Mouse (Mus musculus) testis, adult 2 months (tissue): Measurements from ENCODE around the gene Ablim1. TPM values are rescaled to one million over a fixed set of nuclear protein-coding genes. Genes with fewer than 3 reads are reported as not detected.
A peak's percentile ranks its signal among the peaks of the same experiment; 100 is the strongest.

Source experiments
- H3K27ac ChIP-seq: fragments of 200-500 bp; 2 replicates; pipeline ENCODE4 v1.5.1; 2012; ENCODE audit warnings: low read depth, low read length; ENCODE audit not compliant: control insufficient read depth, insufficient read depth
- H3K27me3 ChIP-seq: fragments of 200-500 bp; 2 replicates; pipeline ENCODE4 v1.6.1; 2012; ENCODE audit warnings: mild to moderate bottlenecking, low read length, moderate library complexity; ENCODE audit not compliant: control insufficient read depth, insufficient read depth
- H3K36me3 ChIP-seq: fragments of 200-500 bp; 2 replicates; pipeline ENCODE4 v1.6.1; 2012; ENCODE audit warnings: mild to moderate bottlenecking, low read length; ENCODE audit not compliant: control insufficient read depth, insufficient read depth
- H3K4me1 ChIP-seq: fragments of 200-500 bp; 2 replicates; pipeline ENCODE4 v1.6.1; 2012; ENCODE audit warnings: low read length; ENCODE audit not compliant: control insufficient read depth, insufficient read depth
- H3K4me3 ChIP-seq: fragments of 200-500 bp; 2 replicates; pipeline ENCODE4 v1.5.1; 2012; ENCODE audit warnings: low read depth, mild to moderate bottlenecking, low read length, moderate library complexity, mixed read lengths; ENCODE audit not compliant: control insufficient read depth
- CTCF ChIP-seq: fragments of 200-500 bp; IDR thresholded peaks from 2 replicates; pipeline ENCODE4 v1.5.1; 2012; ENCODE audit warnings: low read depth, mild to moderate bottlenecking, inconsistent platforms, low read length, moderate library complexity; ENCODE audit not compliant: control insufficient read depth, insufficient read depth, insufficient replicate concordance
- POLR2A ChIP-seq: fragments of 200-500 bp; IDR thresholded peaks from 2 replicates; pipeline ENCODE4 v1.6.1; 2012; ENCODE audit warnings: low read depth, mild to moderate bottlenecking, inconsistent platforms, low read length, moderate library complexity; ENCODE audit not compliant: control insufficient read depth
- polyA plus RNA-seq: library from polyadenylated mRNA; depleted of rRNA; stranded (reverse); fragments of >200 nt; gene quantifications from 2 replicates; pipeline ENCODE4 v1.2.3, GENCODE M21; 2012

Gene Ablim1
- polyA plus RNA-seq, 1 experiment, result 3.0 TPM

DNA sequence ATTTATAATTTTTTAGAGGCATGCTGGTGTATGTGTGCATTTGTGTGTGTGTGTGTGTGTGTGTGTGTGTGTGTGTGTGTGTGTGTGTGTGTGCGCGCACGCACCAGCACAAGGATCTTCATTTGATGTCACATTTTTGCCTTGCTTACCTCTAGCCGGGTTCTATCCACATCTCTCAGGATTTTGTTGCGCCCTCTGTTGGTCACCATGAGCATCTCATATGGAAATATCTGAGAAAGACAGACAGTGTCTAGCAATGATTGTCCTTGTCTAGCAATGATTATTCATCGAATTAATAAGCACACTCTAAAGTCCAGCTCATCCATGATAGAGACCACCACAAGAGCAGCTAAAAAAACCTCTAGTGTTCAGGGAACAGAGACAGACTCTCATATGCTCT is 275.5 kb downstream of the Ablim1 start:
- H3K4me1 ChIP-seq, result no peaks in the 10 kb centered on the region
- no peaks in the 10 kb centered on the region for H3K27me3 ChIP-seq
- H3K36me3 ChIP-seq, result no peaks in the 10 kb centered on the region
- TF ChIP-seq POLR2A (no peak), CTCF (no peak)
- no peak overlapping the region for H3K4me3 ChIP-seq
- H3K27ac ChIP-seq, result no peak overlapping the region

DNA sequence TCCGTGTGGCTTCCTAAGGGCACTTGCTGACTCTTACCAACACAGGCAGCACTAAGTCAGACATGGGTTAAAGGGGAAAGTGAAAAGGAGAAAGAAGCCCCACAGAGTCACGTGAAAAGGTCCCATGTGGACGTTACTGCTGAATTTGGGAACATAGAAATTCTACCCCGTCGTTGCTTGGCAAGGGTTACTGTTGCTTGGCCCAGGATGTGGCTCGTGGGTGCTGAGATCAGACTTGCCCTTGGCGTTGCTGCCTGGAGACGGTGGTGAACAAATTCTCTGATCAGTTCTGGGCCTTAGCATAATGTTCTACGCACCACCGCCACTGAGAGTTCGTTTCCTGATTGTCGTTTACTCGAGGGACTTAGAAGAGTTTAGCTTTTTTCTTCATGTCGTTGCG is 277.9 kb downstream of the Ablim1 start:
- no peak overlapping the region for H3K27ac ChIP-seq
- H3K36me3 ChIP-seq, result no peaks in the 10 kb centered on the region
- peaks cover 3% of the 10 kb centered on the region for H3K4me1 ChIP-seq
- no peak overlapping the region for H3K4me3 ChIP-seq
- no peaks in the 10 kb centered on the region for H3K27me3 ChIP-seq
- TF ChIP-seq CTCF (no peak), POLR2A (no peak)

- Histone ChIP-seq H3K27ac (no peak overlapping the region), H3K27me3 (no peaks in the 10 kb centered on the region), H3K4me1 (peaks cover 3% of the 10 kb centered on the region), H3K36me3 (no peaks in the 10 kb centered on the region), H3K4me3 (no peak overlapping the region)
- TF ChIP-seq POLR2A, result no peak
- peak; percentile 39; the same call in 1 of the 2 replicates for TF ChIP-seq CTCF
Measured at GRCm38 (mm10) chr19:57031582-57031981, 283.1 kb downstream of the Ablim1 start.

DNA sequence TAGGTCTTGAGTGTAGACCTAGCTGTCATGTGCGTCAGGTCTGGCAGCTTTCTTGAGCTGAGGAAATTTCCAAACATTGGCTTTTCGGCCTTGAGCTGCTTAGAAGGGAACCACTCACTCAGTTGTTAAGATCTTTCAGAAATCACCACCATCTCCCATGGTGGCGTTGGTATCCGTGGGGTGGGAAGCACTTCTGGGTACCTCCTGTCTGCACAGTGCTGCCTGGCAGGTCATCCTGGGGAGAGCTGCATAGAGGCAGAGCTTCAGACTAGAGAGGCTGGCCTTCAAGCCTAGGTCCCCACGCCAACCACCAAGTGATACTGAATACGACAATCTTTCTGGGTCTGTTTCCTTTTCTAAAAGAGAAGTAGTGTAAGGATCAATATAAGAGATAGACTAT is 285.3 kb downstream of the Ablim1 start:
- H3K36me3 ChIP-seq, result no peaks in the 10 kb centered on the region
- H3K4me1 ChIP-seq, result peaks cover 3% of the 10 kb centered on the region
- no peaks in the 10 kb centered on the region for H3K27me3 ChIP-seq
- no peak overlapping the region for H3K27ac ChIP-seq
- TF ChIP-seq CTCF (no peak), POLR2A (no peak)
- no peak overlapping the region for H3K4me3 ChIP-seq

DNA sequence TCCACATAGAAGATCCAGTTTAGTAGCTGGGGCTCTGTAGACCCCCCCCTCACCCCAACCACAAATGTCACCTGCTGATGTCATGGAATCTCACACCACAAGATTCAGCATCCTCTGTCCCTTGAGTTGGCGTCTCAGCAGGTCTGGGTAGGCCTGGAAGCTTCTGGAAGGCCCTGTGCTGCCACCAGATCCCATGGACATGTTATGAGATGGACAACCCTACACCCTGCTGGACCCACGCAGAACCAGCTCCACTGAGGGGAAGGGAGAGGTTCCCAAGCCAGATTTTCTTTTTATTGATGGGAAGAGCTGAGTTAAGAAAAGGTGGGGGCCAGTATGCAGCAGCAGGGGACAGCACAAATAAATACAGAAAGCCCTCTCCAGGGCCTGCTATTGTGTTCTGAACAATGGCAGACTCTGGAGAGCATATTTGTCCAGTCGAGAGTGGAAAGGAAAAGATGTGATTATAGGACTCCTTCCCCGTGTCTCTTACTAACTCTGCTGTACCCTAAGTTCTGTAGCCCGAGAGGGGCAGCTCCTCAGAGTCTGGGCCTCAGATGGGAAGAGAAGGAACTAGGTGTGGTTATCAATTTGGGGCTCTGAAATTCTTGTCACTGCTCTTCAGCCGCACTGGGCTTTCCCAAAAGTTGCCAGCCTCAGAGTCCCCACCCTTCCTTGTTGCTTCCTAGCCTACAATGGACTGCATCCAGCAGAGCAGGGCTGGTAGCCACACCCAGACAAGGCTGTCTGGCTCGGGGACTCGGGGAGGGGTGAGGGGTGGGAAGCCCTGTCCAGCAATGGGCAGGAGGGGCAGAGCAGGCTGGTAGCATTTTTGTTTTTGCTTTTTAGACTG is 286.2 kb downstream of the Ablim1 start:
- Histone ChIP-seq H3K27me3 (no peaks in the 10 kb centered on the region), H3K4me1 (peaks cover 3% of the 10 kb centered on the region), H3K4me3 (no peak overlapping the region), H3K36me3 (no peaks in the 10 kb centered on the region), H3K27ac (no peak overlapping the region)
- TF ChIP-seq POLR2A (no peak), CTCF (no peak)

DNA sequence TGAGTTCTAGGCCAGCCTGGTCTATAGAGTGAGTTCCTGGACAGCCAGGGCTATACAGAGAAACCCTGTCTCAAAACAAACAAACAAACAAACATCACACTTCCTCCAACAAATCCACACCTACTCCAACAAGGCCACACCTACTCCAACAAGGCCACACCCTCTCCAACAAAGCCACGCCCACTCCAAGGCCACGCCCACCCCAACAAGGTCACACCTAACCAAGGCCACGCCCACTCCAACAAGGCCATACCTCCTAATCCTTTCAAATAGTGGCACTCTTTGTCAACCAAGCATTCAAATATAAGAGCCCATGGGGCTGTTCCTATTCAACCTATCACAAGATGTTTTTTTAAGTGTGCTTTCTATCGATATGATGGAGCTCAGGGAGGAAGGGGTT is 288.2 kb downstream of the Ablim1 start:
- TF ChIP-seq POLR2A (no peak), CTCF (no peak)
- no peaks in the 10 kb centered on the region for H3K36me3 ChIP-seq
- no peak overlapping the region for H3K27ac ChIP-seq
- no peaks in the 10 kb centered on the region for H3K27me3 ChIP-seq
- H3K4me3 ChIP-seq, result no peak overlapping the region
- no peaks in the 10 kb centered on the region for H3K4me1 ChIP-seq

DNA sequence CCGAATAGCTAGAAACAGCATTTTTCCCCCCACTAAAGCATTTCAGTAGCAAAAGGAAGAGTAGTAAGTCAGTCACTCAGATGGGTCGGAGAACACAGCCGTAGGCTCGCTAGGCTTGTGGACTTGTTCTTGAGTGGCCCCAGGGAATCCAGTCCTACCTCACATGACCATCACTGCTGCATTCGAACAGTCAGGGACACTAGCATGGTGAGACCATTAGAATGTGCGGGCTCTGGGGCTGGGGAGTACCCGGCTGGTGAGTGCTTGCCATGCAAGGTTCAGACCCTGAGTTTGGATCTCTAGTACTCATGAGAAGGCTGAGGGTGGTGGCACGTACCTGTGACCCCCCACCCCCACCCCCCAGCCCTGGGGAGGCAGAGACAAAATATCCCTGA is 296.9 kb downstream of the Ablim1 start:
- H3K27me3 ChIP-seq, result no peaks in the 10 kb centered on the region
- no peak overlapping the region for H3K27ac ChIP-seq
- no peaks in the 10 kb centered on the region for H3K36me3 ChIP-seq
- H3K4me3 ChIP-seq, result no peak overlapping the region
- H3K4me1 ChIP-seq, result no peaks in the 10 kb centered on the region
- TF ChIP-seq POLR2A (no peak), CTCF (no peak)
